Mouse (Mus musculus) intestine, embryonic 15.5 days (tissue): ENCODE data around the gene Dact2. TPM values are rescaled to one million over a fixed set of nuclear protein-coding genes. Genes with fewer than 3 reads are reported as not detected.

Experiments
- ATAC-seq: fragments of 200-750 bp; cut with Nextera tagmentation; 2 replicates; pipeline ENCODE4 v1.8.0; 2017; ENCODE audit warnings: moderate TSS enrichment, moderate library complexity
- H3K27ac ChIP-seq: fragments of 300-500 bp; sonication (generic); 2 replicates; pipeline ENCODE4 v1.5.1; 2015; ENCODE audit warnings: mild to moderate bottlenecking, inconsistent platforms
- H3K27me3 ChIP-seq: fragments of 300-500 bp; sonication (generic); replicated peaks from 2 replicates; pipeline ENCODE4 v1.6.1; 2015; ENCODE audit warnings: inconsistent platforms
- H3K36me3 ChIP-seq: fragments of 300-500 bp; sonication (generic); 2 replicates; pipeline ENCODE4 v1.6.1; 2015; ENCODE audit warnings: inconsistent platforms
- H3K4me1 ChIP-seq: fragments of 300-500 bp; sonication (generic); replicated peaks from 2 replicates; pipeline ENCODE4 v1.6.1; 2015; ENCODE audit warnings: inconsistent platforms
- H3K4me2 ChIP-seq: fragments of 300-500 bp; sonication (generic); replicated peaks from 2 replicates; pipeline ENCODE4 v1.6.1; 2015; ENCODE audit warnings: mild to moderate bottlenecking, inconsistent platforms
- H3K4me3 ChIP-seq: fragments of 300-500 bp; sonication (generic); replicated peaks from 2 replicates; pipeline ENCODE4 v1.5.1; 2015; ENCODE audit warnings: inconsistent platforms
- H3K9ac ChIP-seq: fragments of 300-500 bp; sonication (generic); 2 replicates; pipeline ENCODE4 v1.6.1; 2015; ENCODE audit warnings: inconsistent platforms
- H3K9me3 ChIP-seq: fragments of 300-500 bp; sonication (generic); 2 replicates; pipeline ENCODE4 v1.6.1; 2016; ENCODE audit warnings: inconsistent platforms
- WGBS: fragments of 180-500 bp; shearing (Covaris S2); methylation state at CpG from one replicate; pipeline ENCODE4 v1.1.7; 2015; 5-methylcytosine and 5-hydroxymethylcytosine counted together
- polyA plus RNA-seq: library from polyadenylated mRNA; unstranded; fragments of >200 nt; fragmentation: Nextera tagmentation; extraction: Ambion mirVana; gene quantifications from 2 replicates; pipeline ENCODE4 v1.2.1, GENCODE M21; 2015

Gene Dact2
- 5.7 and 6.1 TPM in 2 replicates for polyA plus RNA-seq

- ATAC-seq = peak; percentile 19
- Histone ChIP-seq H3K36me3 (no peaks in the 10 kb centered on the region), H3K9ac (peak within 1 kb of the TSS; percentile 82), H3K9me3 (no peaks in the 10 kb centered on the region), H3K4me3 (peak within 1 kb of the TSS; percentile 79), H3K27me3 (peaks cover 18% of the 10 kb centered on the region), H3K27ac (peak within 1 kb of the TSS; percentile 88), H3K4me1 (peaks cover 28% of the 10 kb centered on the region), H3K4me2 (peak within 1 kb of the TSS; percentile 91)
- 32% methylated on average over 13 of the region's 13 CpGs for WGBS
These were observed at the start of gene Dact2 for GRCm38 (mm10) chr17:14204061-14204460. TSS of gene Dact2 (minus strand) at chr17:14204304.

- Histone ChIP-seq H3K9ac (no peak overlapping the region), H3K36me3 (no peaks in the 10 kb centered on the region), H3K4me2 (no peak overlapping the region), H3K4me1 (peaks cover 19% of the 10 kb centered on the region), H3K9me3 (no peaks in the 10 kb centered on the region), H3K27me3 (no peaks in the 10 kb centered on the region), H3K4me3 (no peak overlapping the region), H3K27ac (no peak overlapping the region)
- 49% methylated on average over 7 of the region's 7 CpGs for WGBS
- peak; percentile 39; the same call in 1 of the 2 replicates for ATAC-seq
These were observed 48.4 kb upstream of the Dact2 start for GRCm38 (mm10) chr17:14252456-14252855.

- Histone ChIP-seq H3K27me3 (no peaks in the 10 kb centered on the region), H3K9ac (no peak overlapping the region), H3K27ac (no peak overlapping the region), H3K4me2 (no peak overlapping the region), H3K9me3 (no peaks in the 10 kb centered on the region), H3K36me3 (no peaks in the 10 kb centered on the region), H3K4me3 (no peak overlapping the region), H3K4me1 (peaks cover 25% of the 10 kb centered on the region)
- 64% methylated on average over 8 of the region's 8 CpGs for WGBS
- no peak for ATAC-seq
These were observed 46.3 kb upstream of the Dact2 start for GRCm38 (mm10) chr17:14250401-14250800.

- H3K27ac ChIP-seq = no peak overlapping the region
- H3K9ac ChIP-seq = no peak overlapping the region
- ATAC-seq = peak; percentile 48
- no peaks in the 10 kb centered on the region for H3K9me3 ChIP-seq
- no peak overlapping the region for H3K4me2 ChIP-seq
- WGBS = 51% methylated on average over 4 of the region's 4 CpGs
- H3K4me3 ChIP-seq = no peak overlapping the region
- peaks cover 27% of the 10 kb centered on the region for H3K4me1 ChIP-seq
- no peaks in the 10 kb centered on the region for H3K36me3 ChIP-seq
- H3K27me3 ChIP-seq = no peaks in the 10 kb centered on the region
These were observed 45.5 kb upstream of the Dact2 start for GRCm38 (mm10) chr17:14249595-14249994.

GRCm38 (mm10) chr17:14247931-14248330 is 43.8 kb upstream of the Dact2 start:
- H3K36me3 ChIP-seq = no peaks in the 10 kb centered on the region
- no peaks in the 10 kb centered on the region for H3K27me3 ChIP-seq
- H3K9me3 ChIP-seq = no peaks in the 10 kb centered on the region
- no peak overlapping the region for H3K9ac ChIP-seq
- H3K4me1 ChIP-seq = peaks cover 22% of the 10 kb centered on the region
- ATAC-seq = no peak
- H3K27ac ChIP-seq = no peak overlapping the region
- 88% methylated on average over 8 of the region's 8 CpGs for WGBS
- no peak overlapping the region for H3K4me3 ChIP-seq
- H3K4me2 ChIP-seq = no peak overlapping the region

- no peak overlapping the region for H3K4me2 ChIP-seq
- no peak for ATAC-seq
- WGBS = 91% methylated on average over 2 of the region's 2 CpGs
- peaks cover 17% of the 10 kb centered on the region for H3K4me1 ChIP-seq
- no peaks in the 10 kb centered on the region for H3K36me3 ChIP-seq
- no peak overlapping the region for H3K9ac ChIP-seq
- no peaks in the 10 kb centered on the region for H3K9me3 ChIP-seq
- no peaks in the 10 kb centered on the region for H3K27me3 ChIP-seq
- no peak overlapping the region for H3K4me3 ChIP-seq
- H3K27ac ChIP-seq = no peak overlapping the region
These were observed 42.2 kb upstream of the Dact2 start for GRCm38 (mm10) chr17:14246266-14246665.

GRCm38 (mm10) chr17:14244195-14244965 is 40.3 kb upstream of the Dact2 start:
- Histone ChIP-seq H3K36me3 (no peaks in the 10 kb centered on the region), H3K27me3 (no peaks in the 10 kb centered on the region), H3K27ac (peak overlapping the region; percentile 40), H3K4me2 (no peak overlapping the region), H3K4me1 (peaks cover 15% of the 10 kb centered on the region; the same call in 1 of the 2 replicates), H3K9ac (no peak overlapping the region), H3K4me3 (no peak overlapping the region), H3K9me3 (no peaks in the 10 kb centered on the region)
- 57% methylated on average over 11 of the region's 11 CpGs for WGBS
- peak; percentile 32; the same call in 1 of the 2 replicates for ATAC-seq

GRCm38 (mm10) chr17:14242634-14243033 is 38.5 kb upstream of the Dact2 start:
- H3K27ac ChIP-seq = no peak overlapping the region
- ATAC-seq = no peak
- H3K4me3 ChIP-seq = no peak overlapping the region
- no peak overlapping the region for H3K9ac ChIP-seq
- H3K36me3 ChIP-seq = no peaks in the 10 kb centered on the region
- peaks cover 15% of the 10 kb centered on the region; the same call in 1 of the 2 replicates for H3K4me1 ChIP-seq
- H3K4me2 ChIP-seq = no peak overlapping the region
- H3K27me3 ChIP-seq = no peaks in the 10 kb centered on the region
- WGBS = 92% methylated on average over 8 of the region's 8 CpGs
- no peaks in the 10 kb centered on the region for H3K9me3 ChIP-seq

- Histone ChIP-seq H3K4me2 (no peak overlapping the region), H3K4me3 (no peak overlapping the region), H3K27me3 (no peaks in the 10 kb centered on the region), H3K27ac (no peak overlapping the region), H3K4me1 (0 out of 2 replicates have a peak, but pooled peaks cover 8% of the 10 kb centered on the region), H3K9ac (no peak overlapping the region), H3K36me3 (no peaks in the 10 kb centered on the region), H3K9me3 (no peaks in the 10 kb centered on the region)
- WGBS = 75% methylated on average over 10 of the region's 10 CpGs
- ATAC-seq = no peak
These were observed 35.9 kb upstream of the Dact2 start for GRCm38 (mm10) chr17:14239960-14240359.

GRCm38 (mm10) chr17:14237134-14237533 is 33.0 kb upstream of the Dact2 start:
- H3K4me2 ChIP-seq = no peak overlapping the region
- H3K27ac ChIP-seq = no peak overlapping the region
- 0 out of 2 replicates have a peak, but pooled peaks cover 4% of the 10 kb centered on the region for H3K4me1 ChIP-seq
- H3K9ac ChIP-seq = no peak overlapping the region
- H3K9me3 ChIP-seq = no peaks in the 10 kb centered on the region
- no peaks in the 10 kb centered on the region for H3K27me3 ChIP-seq
- WGBS = 44% methylated on average over 6 of the region's 6 CpGs
- H3K4me3 ChIP-seq = no peak overlapping the region
- ATAC-seq = no peak
- no peaks in the 10 kb centered on the region for H3K36me3 ChIP-seq

GRCm38 (mm10) chr17:14234774-14235389 is 30.8 kb upstream of the Dact2 start:
- no peak overlapping the region for H3K9ac ChIP-seq
- no peak overlapping the region for H3K4me3 ChIP-seq
- peaks cover 15% of the 10 kb centered on the region; the same call in 1 of the 2 replicates for H3K4me1 ChIP-seq
- H3K27ac ChIP-seq = no peak overlapping the region
- H3K36me3 ChIP-seq = no peaks in the 10 kb centered on the region
- ATAC-seq = peak; percentile 76
- H3K4me2 ChIP-seq = no peak overlapping the region
- H3K9me3 ChIP-seq = no peaks in the 10 kb centered on the region
- H3K27me3 ChIP-seq = no peaks in the 10 kb centered on the region
- 57% methylated on average over 12 of the region's 12 CpGs for WGBS

- ATAC-seq = no peak
- Histone ChIP-seq H3K9me3 (no peaks in the 10 kb centered on the region), H3K4me2 (no peak overlapping the region), H3K27ac (no peak overlapping the region), H3K36me3 (no peaks in the 10 kb centered on the region), H3K4me3 (no peak overlapping the region), H3K9ac (no peak overlapping the region), H3K27me3 (no peaks in the 10 kb centered on the region), H3K4me1 (peaks cover 15% of the 10 kb centered on the region; the same call in 1 of the 2 replicates)
- WGBS = 51% methylated on average over 4 of the region's 4 CpGs
These were observed 29.6 kb upstream of the Dact2 start for GRCm38 (mm10) chr17:14233658-14234057.
